Mouse (Mus musculus) lung, embryonic 14.5 days (tissue): ENCODE measurements around the gene Lnx2. TPM values are rescaled to one million over a fixed set of nuclear protein-coding genes. Genes with fewer than 3 reads are reported as not detected.

Experiments
- ATAC-seq: fragments of 200-750 bp; cut with Nextera tagmentation; 2 replicates; pipeline ENCODE4 v1.8.0; 2017; ENCODE audit warnings: mild to moderate bottlenecking, moderate TSS enrichment, moderate library complexity; ENCODE audit not compliant: insufficient read depth
- DNase-seq: peaks from one replicate; pipeline ENCODE4 v3.0.0-alpha.2; 2015
- H3K27ac ChIP-seq: fragments of 300-500 bp; sonication (generic); 2 replicates; pipeline ENCODE4 v1.5.1; 2014; ENCODE audit warnings: low read depth, mild to moderate bottlenecking, moderate library complexity
- H3K27me3 ChIP-seq: fragments of 300-500 bp; sonication (generic); 2 replicates; pipeline ENCODE4 v1.6.1; 2014; ENCODE audit warnings: low read length, control low read depth; ENCODE audit not compliant: insufficient read depth
- H3K36me3 ChIP-seq: fragments of 300-500 bp; sonication (generic); 2 replicates; pipeline ENCODE4 v1.6.1; 2014; ENCODE audit warnings: control low read depth; ENCODE audit not compliant: insufficient read depth
- H3K4me1 ChIP-seq: fragments of 300-500 bp; sonication (generic); 2 replicates; pipeline ENCODE4 v1.6.1; 2014; ENCODE audit warnings: antibody characterized with exemption, control low read depth; ENCODE audit not compliant: insufficient read depth
- H3K4me2 ChIP-seq: fragments of 300-500 bp; sonication (generic); 2 replicates; pipeline ENCODE4 v1.6.1; 2014; ENCODE audit warnings: mild to moderate bottlenecking
- H3K4me3 ChIP-seq: fragments of 300-500 bp; sonication (generic); 2 replicates; pipeline ENCODE4 v1.5.1; 2014; ENCODE audit warnings: low read depth, low read length
- H3K9ac ChIP-seq: fragments of 300-500 bp; sonication (generic); 2 replicates; pipeline ENCODE4 v1.6.1; 2014
- H3K9me3 ChIP-seq: fragments of 300-500 bp; sonication (generic); 2 replicates; pipeline ENCODE4 v1.6.1; 2016; ENCODE audit warnings: low read depth, low read length, control low read depth
- CTCF ChIP-seq: IDR thresholded peaks from 2 replicates; pipeline ENCODE4 v1.5.1; 2016; ENCODE audit warnings: antibody characterized with exemption, low read depth
- WGBS: fragments of 180-500 bp; shearing (Covaris S2); extraction: QIAGEN DNeasy Blood & Tissue Kit; methylation state at CpG from one replicate; pipeline ENCODE4 v1.1.7; 2014; 5-methylcytosine and 5-hydroxymethylcytosine counted together
- polyA plus RNA-seq: library from polyadenylated mRNA; unstranded; fragments of >200 nt; fragmentation: Nextera tagmentation; extraction: Ambion mirVana; gene quantifications from 2 replicates; pipeline ENCODE4 v1.2.1, GENCODE M21; 2014

Lnx2 gene
- polyA plus RNA-seq, 1 experiment from 2014 or later = 19.9 TPM

GRCm38 (mm10) chr5:147108861-147109591 lies 32.6 kb upstream of the Lnx2 start:
- Histone ChIP-seq H3K9me3 (no peaks in the 10 kb centered on the region), H3K9ac (no peak overlapping the region), H3K36me3 (peaks cover 32% of the 10 kb centered on the region), H3K4me2 (no peak overlapping the region), H3K27ac (no peak overlapping the region), H3K27me3 (no peaks in the 10 kb centered on the region), H3K4me1 (no peaks in the 10 kb centered on the region), H3K4me3 (no peak overlapping the region)
- no peak for TF ChIP-seq CTCF
- whole genome bisulfite sequencing = 86% methylated on average over 13 of the region's 13 CpGs
- ATAC-seq = no peak
- DNase-seq = no peak

GRCm38 (mm10) chr5:147107276-147107675 lies 30.9 kb upstream of the Lnx2 start:
- ATAC-seq (no peak), DNase-seq (no peak)
- TF ChIP-seq CTCF = no peak
- H3K27ac ChIP-seq = no peak overlapping the region
- H3K9me3 ChIP-seq = no peaks in the 10 kb centered on the region
- no peak overlapping the region for H3K9ac ChIP-seq
- WGBS = 85% methylated on average over 3 of the region's 3 CpGs
- H3K4me2 ChIP-seq = no peak overlapping the region
- no peaks in the 10 kb centered on the region for H3K4me1 ChIP-seq
- peaks cover 38% of the 10 kb centered on the region for H3K36me3 ChIP-seq
- no peaks in the 10 kb centered on the region for H3K27me3 ChIP-seq
- no peak overlapping the region for H3K4me3 ChIP-seq

- WGBS = 93% methylated on average over 6 of the region's 6 CpGs
Observed at GRCm38 (mm10) chr5:147102295-147102694, 25.9 kb upstream of the Lnx2 start.

GRCm38 (mm10) chr5:147100180-147100579 lies 23.8 kb upstream of the Lnx2 start:
- Histone ChIP-seq H3K27me3 (no peaks in the 10 kb centered on the region), H3K27ac (no peak overlapping the region), H3K9ac (no peak overlapping the region), H3K4me3 (no peak overlapping the region), H3K36me3 (peaks cover 28% of the 10 kb centered on the region), H3K4me1 (no peaks in the 10 kb centered on the region), H3K9me3 (no peaks in the 10 kb centered on the region), H3K4me2 (no peak overlapping the region)
- no peak for TF ChIP-seq CTCF
- no peak for ATAC-seq
- no peak for DNase-seq
- 83% methylated on average over 2 of the region's 2 CpGs for WGBS

More at GRCm38 (mm10) chr5:147102295-147102694, 25.9 kb upstream of the Lnx2 start:
- no peak for DNase-seq
- no peak for TF ChIP-seq CTCF
- no peaks in the 10 kb centered on the region for H3K9me3 ChIP-seq
- no peak overlapping the region for H3K27ac ChIP-seq
- no peak overlapping the region for H3K9ac ChIP-seq
- peaks cover 34% of the 10 kb centered on the region for H3K36me3 ChIP-seq
- H3K4me2 ChIP-seq = no peak overlapping the region
- H3K4me1 ChIP-seq = no peaks in the 10 kb centered on the region
- ATAC-seq = no peak
- no peak overlapping the region for H3K4me3 ChIP-seq
- no peaks in the 10 kb centered on the region for H3K27me3 ChIP-seq

GRCm38 (mm10) chr5:147098667-147099066 lies 22.3 kb upstream of the Lnx2 start:
- DNase-seq (no peak), ATAC-seq (no peak)
- Histone ChIP-seq H3K4me2 (no peak overlapping the region), H3K9me3 (no peaks in the 10 kb centered on the region), H3K4me3 (no peak overlapping the region), H3K27me3 (no peaks in the 10 kb centered on the region), H3K4me1 (no peaks in the 10 kb centered on the region), H3K36me3 (peaks cover 19% of the 10 kb centered on the region), H3K27ac (no peak overlapping the region), H3K9ac (no peak overlapping the region)
- no peak for TF ChIP-seq CTCF
- WGBS = 85% methylated on average over 7 of the region's 7 CpGs

GRCm38 (mm10) chr5:147096586-147096985 lies 20.2 kb upstream of the Lnx2 start:
- Histone ChIP-seq H3K27me3 (no peaks in the 10 kb centered on the region), H3K9me3 (no peaks in the 10 kb centered on the region), H3K27ac (no peak overlapping the region), H3K36me3 (peaks cover 10% of the 10 kb centered on the region; the same call in 1 of the 2 replicates), H3K9ac (no peak overlapping the region), H3K4me1 (no peaks in the 10 kb centered on the region), H3K4me2 (no peak overlapping the region), H3K4me3 (no peak overlapping the region)
- ATAC-seq (no peak), DNase-seq (no peak)
- no peak for TF ChIP-seq CTCF
- WGBS = 85% methylated on average over 4 of the region's 4 CpGs

GRCm38 (mm10) chr5:147094296-147094695 lies 17.9 kb upstream of the Lnx2 start:
- no peak overlapping the region for H3K4me3 ChIP-seq
- ATAC-seq (no peak), DNase-seq (no peak)
- no peak overlapping the region for H3K4me2 ChIP-seq
- no peaks in the 10 kb centered on the region for H3K4me1 ChIP-seq
- no peak overlapping the region for H3K9ac ChIP-seq
- H3K27ac ChIP-seq = peak overlapping the region; percentile 26; the same call in 1 of the 2 replicates
- no peaks in the 10 kb centered on the region for H3K9me3 ChIP-seq
- H3K27me3 ChIP-seq = no peaks in the 10 kb centered on the region
- H3K36me3 ChIP-seq = 0 out of 2 replicates have a peak, but pooled peaks cover 9% of the 10 kb centered on the region
- 68% methylated on average over 6 of the region's 6 CpGs for WGBS
- no peak for TF ChIP-seq CTCF
